Mouse (Mus musculus) forebrain, embryonic 10.5 days (tissue): ENCODE measurements around the gene Acly. TPM values are rescaled to one million over a fixed set of nuclear protein-coding genes. Genes with fewer than 3 reads are reported as not detected.

Experiments used
- DNase-seq: peaks from one replicate; pipeline ENCODE4 v3.0.0-alpha.2; 2017; ENCODE audit warnings: low spot score; ENCODE audit errors: extremely low spot score
- H3K27ac ChIP-seq: fragments of 300-500 bp; sonication (generic); 2 replicates; pipeline ENCODE4 v1.5.1; 2016; ENCODE audit warnings: mild to moderate bottlenecking
- H3K27me3 ChIP-seq: fragments of 300-500 bp; sonication (generic); 2 replicates; pipeline ENCODE4 v1.6.1; 2016; ENCODE audit warnings: mild to moderate bottlenecking; ENCODE audit not compliant: poor library complexity, severe bottlenecking
- H3K36me3 ChIP-seq: fragments of 300-500 bp; sonication (generic); replicated peaks from 2 replicates; pipeline ENCODE4 v1.6.1; 2016; ENCODE audit warnings: mild to moderate bottlenecking, moderate library complexity
- H3K4me1 ChIP-seq: fragments of 300-500 bp; sonication (generic); 2 replicates; pipeline ENCODE4 v1.6.1; 2016
- H3K4me3 ChIP-seq: fragments of 300-500 bp; sonication (generic); 2 replicates; pipeline ENCODE4 v1.5.1; 2016; ENCODE audit warnings: mild to moderate bottlenecking, moderate library complexity
- H3K9me3 ChIP-seq: fragments of 300-500 bp; sonication (generic); 2 replicates; pipeline ENCODE4 v1.6.1; 2016; ENCODE audit warnings: mild to moderate bottlenecking, moderate library complexity
- WGBS: fragments of 180-500 bp; shearing (Covaris S2); methylation state at CpG from one replicate; pipeline ENCODE4 v1.1.7; 2016; 5-methylcytosine and 5-hydroxymethylcytosine counted together
- polyA plus RNA-seq: library from polyadenylated mRNA; unstranded; fragments of >200 nt; fragmentation: Nextera tagmentation; extraction: Ambion mirVana; gene quantifications from 2 replicates; pipeline ENCODE4 v1.2.1, GENCODE M21; 2016

The Acly gene
- polyA plus RNA-seq, 1 experiment from 2014 or later = 294 TPM

- Histone ChIP-seq H3K4me1 (peaks cover 2% of the 10 kb centered on the region), H3K9me3 (no peaks in the 10 kb centered on the region), H3K4me3 (no peak overlapping the region), H3K27ac (no peak overlapping the region), H3K36me3 (peaks cover 100% of the 10 kb centered on the region), H3K27me3 (no peaks in the 10 kb centered on the region)
- 87% methylated on average over 7 of the region's 7 CpGs for WGBS
- no peak for DNase-seq
These were observed 8.6 kb downstream of the Acly start for GRCm38 (mm10) chr11:100519188-100519587.

- H3K27ac ChIP-seq = no peak overlapping the region
- no peak for DNase-seq
- H3K4me1 ChIP-seq = no peaks in the 10 kb centered on the region
- H3K4me3 ChIP-seq = no peak overlapping the region
- H3K27me3 ChIP-seq = no peaks in the 10 kb centered on the region
- no peaks in the 10 kb centered on the region for H3K9me3 ChIP-seq
- WGBS = 86% methylated on average over 5 of the region's 5 CpGs
- H3K36me3 ChIP-seq = peaks cover 100% of the 10 kb centered on the region
These were observed 9.6 kb downstream of the Acly start for GRCm38 (mm10) chr11:100518188-100518591.

- H3K27ac ChIP-seq = no peak overlapping the region
- no peaks in the 10 kb centered on the region for H3K9me3 ChIP-seq
- no peaks in the 10 kb centered on the region for H3K27me3 ChIP-seq
- no peaks in the 10 kb centered on the region for H3K4me1 ChIP-seq
- 92% methylated on average over 9 of the region's 9 CpGs for WGBS
- peaks cover 100% of the 10 kb centered on the region for H3K36me3 ChIP-seq
- no peak overlapping the region for H3K4me3 ChIP-seq
- no peak for DNase-seq
These were observed 11.5 kb downstream of the Acly start for GRCm38 (mm10) chr11:100516291-100516690.

- Histone ChIP-seq H3K36me3 (peaks cover 100% of the 10 kb centered on the region), H3K27me3 (no peaks in the 10 kb centered on the region), H3K4me3 (no peak overlapping the region), H3K9me3 (no peaks in the 10 kb centered on the region), H3K4me1 (no peaks in the 10 kb centered on the region), H3K27ac (no peak overlapping the region)
- 91% methylated on average over 9 of the region's 9 CpGs for WGBS
- DNase-seq = no peak
These were observed 12.0 kb downstream of the Acly start for GRCm38 (mm10) chr11:100515789-100516188.

- Histone ChIP-seq H3K4me3 (no peak overlapping the region), H3K36me3 (peaks cover 100% of the 10 kb centered on the region), H3K9me3 (no peaks in the 10 kb centered on the region), H3K27me3 (no peaks in the 10 kb centered on the region), H3K27ac (no peak overlapping the region), H3K4me1 (no peaks in the 10 kb centered on the region)
- 91% methylated on average over 9 of the region's 9 CpGs for WGBS
- no peak for DNase-seq
These were observed 12.7 kb downstream of the Acly start for GRCm38 (mm10) chr11:100515061-100515460.

- DNase-seq = no peak
- H3K4me3 ChIP-seq = no peak overlapping the region
- H3K4me1 ChIP-seq = no peaks in the 10 kb centered on the region
- H3K9me3 ChIP-seq = no peaks in the 10 kb centered on the region
- WGBS = 88% methylated on average over 10 of the region's 10 CpGs
- no peaks in the 10 kb centered on the region for H3K27me3 ChIP-seq
- no peak overlapping the region for H3K27ac ChIP-seq
- H3K36me3 ChIP-seq = peaks cover 100% of the 10 kb centered on the region
These were observed 14.1 kb downstream of the Acly start for GRCm38 (mm10) chr11:100513716-100514115.

- no peak for DNase-seq
- H3K36me3 ChIP-seq = peaks cover 100% of the 10 kb centered on the region
These were observed 15.4 kb downstream of the Acly start for GRCm38 (mm10) chr11:100512384-100512783.

GRCm38 (mm10) chr11:100510556-100510955 is 17.2 kb downstream of the Acly start:
- WGBS = 94% methylated on average over 2 of the region's 2 CpGs
- Histone ChIP-seq H3K4me3 (no peak overlapping the region), H3K4me1 (no peaks in the 10 kb centered on the region), H3K9me3 (no peaks in the 10 kb centered on the region), H3K27me3 (no peaks in the 10 kb centered on the region), H3K27ac (no peak overlapping the region), H3K36me3 (peaks cover 100% of the 10 kb centered on the region)
- no peak for DNase-seq

More at GRCm38 (mm10) chr11:100512384-100512783, 15.4 kb downstream of the Acly start:
- Histone ChIP-seq H3K9me3 (no peaks in the 10 kb centered on the region), H3K4me1 (no peaks in the 10 kb centered on the region), H3K4me3 (no peak overlapping the region), H3K27ac (no peak overlapping the region), H3K27me3 (no peaks in the 10 kb centered on the region)
- WGBS = 96% methylated on average over 1 of the region's 1 CpGs

GRCm38 (mm10) chr11:100505997-100506396 is 21.8 kb downstream of the Acly start:
- H3K4me3 ChIP-seq = no peak overlapping the region
- no peak for DNase-seq
- no peak overlapping the region for H3K27ac ChIP-seq
- H3K36me3 ChIP-seq = peaks cover 100% of the 10 kb centered on the region
- H3K9me3 ChIP-seq = no peaks in the 10 kb centered on the region
- H3K4me1 ChIP-seq = peaks cover 9% of the 10 kb centered on the region
- H3K27me3 ChIP-seq = no peaks in the 10 kb centered on the region
- 97% methylated on average over 8 of the region's 8 CpGs for WGBS

GRCm38 (mm10) chr11:100504990-100505660 is 22.7 kb downstream of the Acly start:
- H3K27me3 ChIP-seq = no peaks in the 10 kb centered on the region
- no peak overlapping the region for H3K27ac ChIP-seq
- 96% methylated on average over 12 of the region's 12 CpGs for WGBS
- no peak overlapping the region for H3K4me3 ChIP-seq
- no peaks in the 10 kb centered on the region for H3K9me3 ChIP-seq
- peaks cover 11% of the 10 kb centered on the region for H3K4me1 ChIP-seq
- no peak for DNase-seq
- H3K36me3 ChIP-seq = peaks cover 100% of the 10 kb centered on the region

- H3K4me3 ChIP-seq = no peak overlapping the region
- no peaks in the 10 kb centered on the region for H3K9me3 ChIP-seq
- H3K36me3 ChIP-seq = peaks cover 100% of the 10 kb centered on the region
- DNase-seq = no peak
- peaks cover 11% of the 10 kb centered on the region for H3K4me1 ChIP-seq
- no peaks in the 10 kb centered on the region for H3K27me3 ChIP-seq
- WGBS = 18% methylated on average over 6 of the region's 6 CpGs
- H3K27ac ChIP-seq = peak overlapping the region; percentile 13; the same call in 1 of the 2 replicates
These were observed 26.5 kb downstream of the Acly start for GRCm38 (mm10) chr11:100501321-100501720.

- Histone ChIP-seq H3K4me1 (peaks cover 11% of the 10 kb centered on the region), H3K9me3 (no peaks in the 10 kb centered on the region), H3K27ac (no peak overlapping the region), H3K4me3 (no peak overlapping the region), H3K27me3 (no peaks in the 10 kb centered on the region), H3K36me3 (peaks cover 100% of the 10 kb centered on the region)
- no peak for DNase-seq
- WGBS = 78% methylated on average over 7 of the region's 7 CpGs
These were observed 27.1 kb downstream of the Acly start for GRCm38 (mm10) chr11:100500651-100501050.

GRCm38 (mm10) chr11:100500241-100500640 is 27.6 kb downstream of the Acly start:
- DNase-seq = no peak
- 88% methylated on average over 3 of the region's 3 CpGs for WGBS
- Histone ChIP-seq H3K36me3 (peaks cover 100% of the 10 kb centered on the region), H3K4me3 (no peak overlapping the region), H3K27ac (no peak overlapping the region), H3K27me3 (no peaks in the 10 kb centered on the region), H3K9me3 (no peaks in the 10 kb centered on the region), H3K4me1 (peaks cover 11% of the 10 kb centered on the region)
